Mouse (Mus musculus) bone marrow, adult 2 months (tissue): ENCODE results near the gene Aadacl4.

Experiments
- CTCF ChIP-seq: fragments of 200-500 bp; IDR thresholded peaks from 2 replicates; pipeline ENCODE4 v1.5.1; 2011; ENCODE audit warnings: low read length, control low read depth; ENCODE audit not compliant: control insufficient read depth, insufficient read depth
- POLR2A ChIP-seq: fragments of 200-500 bp; IDR thresholded peaks from 2 replicates; pipeline ENCODE4 v1.6.1; 2011; ENCODE audit warnings: low read depth, mild to moderate bottlenecking, control low read depth, low read length, borderline replicate concordance; ENCODE audit not compliant: control insufficient read depth

DNA sequence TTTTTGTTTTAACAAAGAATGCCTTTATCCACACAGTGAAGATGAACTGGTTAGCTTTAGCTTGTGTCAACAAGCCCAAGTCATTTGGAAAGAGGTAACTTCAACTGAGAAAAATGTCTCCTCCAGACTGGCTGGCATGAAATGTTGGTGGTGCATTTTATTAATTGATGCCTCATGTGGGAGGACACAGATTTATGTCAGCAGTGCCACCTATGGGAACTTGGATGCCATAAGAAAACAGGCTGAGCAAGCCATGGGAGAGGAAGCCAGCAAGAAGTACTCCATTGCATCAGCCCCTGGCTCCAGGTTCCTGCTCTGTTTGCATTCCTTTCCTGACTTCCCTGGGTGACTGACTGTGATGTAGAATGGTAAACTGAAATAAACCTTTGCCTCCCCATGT is 20.7 kb upstream of the Aadacl4 start:
- TF ChIP-seq POLR2A (no peak), CTCF (no peak)
